Mouse (Mus musculus) thymus, postnatal 0 days (tissue): ENCODE data around the gene Maged1. TPM values are rescaled to one million over a fixed set of nuclear protein-coding genes. Genes with fewer than 3 reads are reported as not detected.
"Not testable (repeated sequence)": the region's sequence is repeated elsewhere in the genome, so short reads cannot be mapped to it uniquely, and the experiment has no call there.

ENCODE experiments used
- DNase-seq: peaks from one replicate; pipeline ENCODE4 v3.0.0-alpha.2; 2015; ENCODE audit warnings: low spot score
- polyA plus RNA-seq: library from polyadenylated mRNA; unstranded; fragments of >200 nt; fragmentation: Nextera tagmentation; extraction: Ambion mirVana; gene quantifications from 2 replicates; pipeline ENCODE4 v1.2.1, GENCODE M21; 2015

Gene Maged1
- 86.6 and 99.0 TPM in 2 replicates for polyA plus RNA-seq

- peak; percentile 42 for DNase-seq
Measured at GRCm38 (mm10) chrX:94541918-94542355, at the start of gene Maged1. Gene Maged1 (minus strand): TSS chrX:94542143.

GRCm38 (mm10) chrX:94580251-94580650, 38.3 kb upstream of the Maged1 start:
- DNase-seq: no peak

- no peak for DNase-seq
Measured at GRCm38 (mm10) chrX:94564694-94565093, 22.8 kb upstream of the Maged1 start.

- no peak for DNase-seq
Measured at GRCm38 (mm10) chrX:94562392-94562791, 20.4 kb upstream of the Maged1 start.

GRCm38 (mm10) chrX:94548227-94548626, 6.3 kb upstream of the Maged1 start:
- DNase-seq: peak; percentile 18

- DNase-seq: no peak
Measured at GRCm38 (mm10) chrX:94545941-94546340, 4.0 kb upstream of the Maged1 start.

GRCm38 (mm10) chrX:94544923-94545322, 3.0 kb upstream of the Maged1 start:
- DNase-seq: no peak

- no peak for DNase-seq
Measured at GRCm38 (mm10) chrX:94542536-94542935, 593 bp upstream of the Maged1 start.

- DNase-seq: no peak
Measured at GRCm38 (mm10) chrX:94541206-94541605, 737 bp downstream of the Maged1 start.

- DNase-seq: peak; percentile 2
Measured at GRCm38 (mm10) chrX:94540341-94541201, 1.4 kb downstream of the Maged1 start.

GRCm38 (mm10) chrX:94534346-94534745, 7.6 kb downstream of the Maged1 start:
- DNase-seq: no peak

- DNase-seq: no peak
Measured at GRCm38 (mm10) chrX:94530301-94530700, 11.6 kb downstream of the Maged1 start.

GRCm38 (mm10) chrX:94522166-94522565, 19.8 kb downstream of the Maged1 start:
- no peak for DNase-seq

GRCm38 (mm10) chrX:94508442-94508819, 33.5 kb downstream of the Maged1 start:
- no peak for DNase-seq

GRCm38 (mm10) chrX:94507698-94508441, 34.1 kb downstream of the Maged1 start:
- not testable (repeated sequence) for DNase-seq

- no peak for DNase-seq
Measured at GRCm38 (mm10) chrX:94486001-94486792, 55.7 kb downstream of the Maged1 start.

Other genes with a start within 250 kb of the Maged1 start
- 0.14 and 0.35 TPM in 2 replicates for gene Fam90a1b, start 175.4 kb downstream of the Maged1 start, polyA plus RNA-seq
- gene Apoo, start 175.0 kb downstream of the Maged1 start, polyA plus RNA-seq: 75.8 and 79.1 TPM in 2 replicates
- 0.96 and 0.99 TPM in 2 replicates for gene Gspt2, start 93.9 kb upstream of the Maged1 start, polyA plus RNA-seq
- gene Zxdb, start 182.4 kb upstream of the Maged1 start, polyA plus RNA-seq: 1.7 and 2.1 TPM in 2 replicates